Mouse (Mus musculus): ENCODE data around the gene Tram1l1. TPM values are rescaled to one million over a fixed set of nuclear protein-coding genes. Genes with fewer than 3 reads are reported as not detected.

The Tram1l1 gene
- polyA plus RNA-seq, 1 experiment from 2014 or later: 57.2 TPM

DNA sequence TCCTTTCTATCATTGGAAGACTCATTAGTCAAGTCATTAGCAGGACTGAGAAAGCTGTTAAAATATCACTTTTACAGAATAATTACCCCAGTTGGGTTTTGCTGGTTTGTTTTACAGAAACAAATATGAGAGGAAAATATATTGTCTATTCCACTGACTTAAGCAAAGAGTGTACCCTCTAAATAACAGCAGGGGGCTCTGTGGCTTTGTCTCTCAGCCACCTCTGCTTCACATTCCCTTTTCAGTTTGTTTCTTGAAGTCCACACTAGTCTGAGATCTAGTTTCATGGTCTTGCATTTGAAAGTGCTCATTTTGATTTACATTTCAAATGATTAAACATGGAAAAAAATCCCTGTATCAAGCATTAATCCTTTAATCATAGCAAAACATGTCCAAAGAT, 25.8 kb downstream of the Tram1l1 start:
- Histone ChIP-seq H3K36me3 (ENCODE audit: control insufficient read depth, insufficient read depth, low read length) (no peaks in the 10 kb centered on the region), H3K4me1 (ENCODE audit: control insufficient read depth, insufficient read depth, low read length) (no peaks in the 10 kb centered on the region), H3K27ac (replicated peaks; ENCODE audit: low read depth, low read length) (no peak overlapping the region), H3K9me3 (ENCODE audit: control insufficient read depth, low read length) (no peaks in the 10 kb centered on the region), H3K4me3 (replicated peaks; ENCODE audit: low read depth, low read length) (no peak overlapping the region), H3K4me2 (ENCODE audit: low read length) (no peak overlapping the region), H3K27me3 (ENCODE audit: control insufficient read depth, insufficient read depth, low read length) (no peaks in the 10 kb centered on the region), H3K9ac (replicated peaks; ENCODE audit: low read length) (no peak overlapping the region)
- DNase-seq (peak; percentile 62), ATAC-seq (ENCODE audit: low FRiP score, low TSS enrichment) (no peak; the same call in 1 of the 2 replicates)

- no peak for DNase-seq
- Histone ChIP-seq H3K36me3 (ENCODE audit: control insufficient read depth, insufficient read depth, low read length) (no peaks in the 10 kb centered on the region), H3K27ac (replicated peaks; ENCODE audit: low read depth, low read length) (no peak overlapping the region), H3K9me3 (ENCODE audit: control insufficient read depth, low read length) (no peaks in the 10 kb centered on the region), H3K27me3 (ENCODE audit: control insufficient read depth, insufficient read depth, low read length) (no peaks in the 10 kb centered on the region), H3K4me2 (ENCODE audit: low read length) (no peak overlapping the region), H3K9ac (replicated peaks; ENCODE audit: low read length) (no peak overlapping the region), H3K4me3 (replicated peaks; ENCODE audit: low read depth, low read length) (no peak overlapping the region), H3K4me1 (ENCODE audit: control insufficient read depth, insufficient read depth, low read length) (no peaks in the 10 kb centered on the region)
- 89% methylated on average over 3 of the region's 3 CpGs for WGBS
- no peak for ATAC-seq (ENCODE audit: low FRiP score, low TSS enrichment)
Observed at GRCm38 (mm10) chr3:124357533-124357932, 36.9 kb downstream of the Tram1l1 start.

GRCm38 (mm10) chr3:124372031-124372430, 51.4 kb downstream of the Tram1l1 start:
- Histone ChIP-seq H3K4me2 (ENCODE audit: low read length) (no peak overlapping the region), H3K9me3 (ENCODE audit: control insufficient read depth, low read length) (no peaks in the 10 kb centered on the region), H3K27ac (replicated peaks; ENCODE audit: low read depth, low read length) (no peak overlapping the region), H3K36me3 (ENCODE audit: control insufficient read depth, insufficient read depth, low read length) (no peaks in the 10 kb centered on the region), H3K9ac (replicated peaks; ENCODE audit: low read length) (no peak overlapping the region), H3K4me3 (replicated peaks; ENCODE audit: low read depth, low read length) (no peak overlapping the region), H3K4me1 (ENCODE audit: control insufficient read depth, insufficient read depth, low read length) (no peaks in the 10 kb centered on the region), H3K27me3 (ENCODE audit: control insufficient read depth, insufficient read depth, low read length) (no peaks in the 10 kb centered on the region)
- DNase-seq (no peak), ATAC-seq (ENCODE audit: low FRiP score, low TSS enrichment) (no peak)
- WGBS: 93% methylated on average over 2 of the region's 2 CpGs

Other genes with a start within 250 kb of the Tram1l1 start
- not detected in 2 replicates for gene 1700006A11Rik, start 105.2 kb downstream of the Tram1l1 start, polyA plus RNA-seq (2014; fragmentation: Nextera tagmentation; extraction: Ambion mirVana)